Mouse (Mus musculus): ENCODE measurements around the gene Spp2. TPM values are rescaled to one million over a fixed set of nuclear protein-coding genes. Genes with fewer than 3 reads are reported as not detected.

Spp2 gene
- not detected for polyA plus RNA-seq (2017; shearing (Covaris generic))

DNA sequence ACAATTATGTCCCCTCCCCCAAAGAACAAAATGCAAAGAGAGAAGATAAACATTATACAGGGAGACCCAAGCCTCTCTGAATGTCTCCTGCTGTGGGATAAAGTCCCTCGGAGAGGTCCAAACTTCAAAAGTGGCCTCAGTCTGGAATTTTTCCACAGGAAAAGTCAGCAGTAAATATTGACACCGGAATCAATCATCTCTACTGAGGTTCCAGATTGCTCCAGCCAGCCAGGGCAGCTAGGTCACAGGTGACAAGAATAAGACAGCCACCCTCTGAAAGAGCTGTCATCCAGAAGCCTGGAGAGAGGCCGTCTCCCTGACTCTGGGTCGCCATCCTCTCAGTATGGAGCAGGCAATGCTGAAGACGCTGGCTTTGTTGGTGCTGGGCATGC lies at the start of gene Spp2:
Gene Spp2, plus strand, starts transcription at position 155 of the 392 bp plus-strand sequence.

Other genes with a start within 250 kb of the Spp2 start
- not detected for gene Ugt1a5, start 240.9 kb upstream of the Spp2 start, polyA plus RNA-seq (2017; shearing (Covaris generic))
- not detected for gene Ugt1a2, start 206.4 kb upstream of the Spp2 start, polyA plus RNA-seq (2017; shearing (Covaris generic))
- 1.0 TPM for gene Dnajb3, start 201.2 kb upstream of the Spp2 start, polyA plus RNA-seq (2017; shearing (Covaris generic))
- 0.12 TPM for gene Ugt1a1, start 195.0 kb upstream of the Spp2 start, polyA plus RNA-seq (2017; shearing (Covaris generic))
- gene Mroh2a, start 180.0 kb upstream of the Spp2 start, polyA plus RNA-seq (2017; shearing (Covaris generic)) = 1.2 TPM
- gene Hjurp, start 129.3 kb upstream of the Spp2 start, polyA plus RNA-seq (2017; shearing (Covaris generic)) = 82.7 TPM
- not detected for gene Trpm8, start 129.3 kb upstream of the Spp2 start, polyA plus RNA-seq (2017; shearing (Covaris generic))
- gene Glrp1, start 103.1 kb downstream of the Spp2 start, polyA plus RNA-seq (2017; shearing (Covaris generic)) = not detected